Mouse (Mus musculus) G1E (cell line): ENCODE measurements around the gene Scd1. TPM values are rescaled to one million over a fixed set of nuclear protein-coding genes. Genes with fewer than 3 reads are reported as not detected.
A peak's percentile ranks its signal among the peaks of the same experiment; 100 is the strongest.

Source experiments
- ATAC-seq: 2 replicates; pipeline ENCODE4 v1.8.0; 2016; ENCODE audit warnings: mild to moderate bottlenecking; ENCODE audit not compliant: insufficient number of reproducible peaks, poor library complexity, low FRiP score, severe bottlenecking; ENCODE audit errors: extremely low read depth
- DNase-seq: peaks from one replicate; pipeline ENCODE4 v3.0.0; 2012; ENCODE audit warnings: low spot score
- H3K27me3 ChIP-seq: 2 replicates; pipeline ENCODE4 v1.6.1; 2012; ENCODE audit warnings: mild to moderate bottlenecking, low read length, inconsistent platforms; ENCODE audit not compliant: insufficient read depth
- H3K36me3 ChIP-seq: replicated peaks from 2 replicates; pipeline ENCODE3; 2012; ENCODE audit warnings: mild to moderate bottlenecking, inconsistent platforms
- H3K4me1 ChIP-seq: 2 replicates; pipeline ENCODE4 v1.6.1; 2012; ENCODE audit warnings: low read depth, low read length, inconsistent platforms, mixed read lengths; ENCODE audit not compliant: insufficient read depth
- H3K4me3 ChIP-seq: 2 replicates; pipeline ENCODE4 v1.5.1; 2012; ENCODE audit warnings: low read depth, mild to moderate bottlenecking, inconsistent platforms, low read length, moderate library complexity, mixed read lengths
- H3K9me3 ChIP-seq: replicated peaks from 2 replicates; pipeline ENCODE4 v1.6.1; 2012; ENCODE audit warnings: inconsistent platforms
- CTCF ChIP-seq: IDR thresholded peaks from 2 replicates; pipeline ENCODE4 v1.5.1; 2012; ENCODE audit warnings: low read depth, low read length, inconsistent platforms, mixed read lengths
- GATA1 ChIP-seq: IDR thresholded peaks from 2 replicates; pipeline ENCODE4 v1.6.1; 2012; ENCODE audit warnings: borderline replicate concordance, low read length, inconsistent platforms, mixed read lengths
- GATA2 ChIP-seq: IDR thresholded peaks from 2 replicates; pipeline ENCODE4 v1.6.1; 2012; ENCODE audit warnings: low read depth, low read length, inconsistent platforms, borderline replicate concordance
- POLR2AphosphoS5 ChIP-seq: IDR thresholded peaks from 2 replicates; pipeline ENCODE4 v1.6.1; 2012; ENCODE audit warnings: low read depth, low read length, inconsistent platforms; ENCODE audit not compliant: insufficient replicate concordance
- TAL1 ChIP-seq: conservative IDR thresholded peaks from 2 replicates; pipeline ENCODE4 v1.6.1; 2012; ENCODE audit warnings: low read depth, low read length, inconsistent platforms, mixed read lengths
- polyA plus RNA-seq: library from polyadenylated mRNA; stranded (reverse); fragments of >175 nt; gene quantifications from 2 replicates; pipeline ENCODE4 v1.2.3, GENCODE M21; 2012
- total RNA-seq, 2 experiments: library from RNA; stranded (forward) in 1 of 2; stranded (reverse) in 1 of 2; fragments of 200-1000 nt in 1 of 2; fragments of >200 nt in 1 of 2; fragmentation: Nextera tagmentation in 1 of 2; gene quantifications; 2 replicates each; pipeline ENCODE4 v1.2.3; 2014 to 2017

Scd1 gene
- total and polyA plus RNA-seq, 3 experiments, result 0.38 to 6.6 (median 6.4) TPM

- H3K36me3 ChIP-seq, result no peaks in the 10 kb centered on the region
- TF ChIP-seq TAL1 (no peak), GATA2 (no peak), POLR2AphosphoS5 (no peak), GATA1 (no peak), CTCF (no peak)
- ATAC-seq (no peak), DNase-seq (no peak)
- no peaks in the 10 kb centered on the region for H3K9me3 ChIP-seq
- peak overlapping the region; percentile 33; the same call in 1 of the 2 replicates for H3K4me3 ChIP-seq
- peaks cover 49% of the 10 kb centered on the region for H3K27me3 ChIP-seq
- peaks cover 12% of the 10 kb centered on the region for H3K4me1 ChIP-seq
Observed at GRCm38 (mm10) chr19:44408223-44408545, 505 bp upstream of the Scd1 start.

- no peak overlapping the region for H3K4me3 ChIP-seq
- H3K36me3 ChIP-seq, result peaks cover 3% of the 10 kb centered on the region
- DNase-seq (no peak), ATAC-seq (no peak)
- peaks cover 70% of the 10 kb centered on the region for H3K27me3 ChIP-seq
- TF ChIP-seq TAL1 (no peak), POLR2AphosphoS5 (no peak), GATA1 (no peak), CTCF (no peak), GATA2 (no peak)
- H3K9me3 ChIP-seq, result no peaks in the 10 kb centered on the region; the same call in 1 of the 2 replicates
- H3K4me1 ChIP-seq, result peaks cover 18% of the 10 kb centered on the region
Observed at GRCm38 (mm10) chr19:44403546-44403945, 4.1 kb downstream of the Scd1 start.

- no peak for TF ChIP-seq CTCF
- TF ChIP-seq POLR2AphosphoS5, result no peak
- TF ChIP-seq GATA1, result no peak
- no peak for TF ChIP-seq TAL1
- TF ChIP-seq GATA2, result no peak
- Histone ChIP-seq H3K9me3 (no peaks in the 10 kb centered on the region; the same call in 1 of the 2 replicates), H3K27me3 (peaks cover 44% of the 10 kb centered on the region), H3K36me3 (peaks cover 3% of the 10 kb centered on the region), H3K4me3 (no peak overlapping the region), H3K4me1 (peaks cover 30% of the 10 kb centered on the region)
- DNase-seq (no peak), ATAC-seq (no peak)
Observed at GRCm38 (mm10) chr19:44400484-44401197, 7.0 kb downstream of the Scd1 start.

GRCm38 (mm10) chr19:44400076-44400475 lies 7.6 kb downstream of the Scd1 start:
- Histone ChIP-seq H3K36me3 (peaks cover 3% of the 10 kb centered on the region), H3K4me3 (no peak overlapping the region), H3K9me3 (no peaks in the 10 kb centered on the region; the same call in 1 of the 2 replicates), H3K27me3 (peaks cover 41% of the 10 kb centered on the region), H3K4me1 (peaks cover 36% of the 10 kb centered on the region)
- no peak for DNase-seq
- ATAC-seq, result no peak
- no peak for TF ChIP-seq TAL1
- TF ChIP-seq GATA1, result no peak
- TF ChIP-seq GATA2, result no peak
- no peak for TF ChIP-seq CTCF
- no peak for TF ChIP-seq POLR2AphosphoS5

- ATAC-seq (no peak), DNase-seq (no peak)
- Histone ChIP-seq H3K27me3 (peaks cover 15% of the 10 kb centered on the region), H3K4me3 (no peak overlapping the region; the same call in 1 of the 2 replicates), H3K4me1 (peaks cover 64% of the 10 kb centered on the region), H3K9me3 (no peaks in the 10 kb centered on the region; the same call in 1 of the 2 replicates), H3K36me3 (peaks cover 3% of the 10 kb centered on the region)
- TF ChIP-seq TAL1 (peak; percentile 60), CTCF (no peak)
Observed at GRCm38 (mm10) chr19:44396742-44397141, 10.9 kb downstream of the Scd1 start.

- H3K4me1 ChIP-seq, result peaks cover 66% of the 10 kb centered on the region
- H3K4me3 ChIP-seq, result no peak overlapping the region; the same call in 1 of the 2 replicates
- ATAC-seq, result no peak; the same call in 1 of the 2 replicates
- H3K36me3 ChIP-seq, result no peaks in the 10 kb centered on the region
- peaks cover 4% of the 10 kb centered on the region for H3K27me3 ChIP-seq
- DNase-seq, result peak; percentile 43
- no peaks in the 10 kb centered on the region; the same call in 1 of the 2 replicates for H3K9me3 ChIP-seq
- TF ChIP-seq TAL1 (peak; percentile 60), GATA1 (no peak), POLR2AphosphoS5 (no peak)
Observed at GRCm38 (mm10) chr19:44394972-44395371, 12.7 kb downstream of the Scd1 start.
